Mouse (Mus musculus) embryonic fibroblast, embryonic 13.5 days (primary cell): ENCODE data around the gene Cabp4.

Experiments used
- CTCF ChIP-seq: IDR thresholded peaks from 2 replicates; pipeline ENCODE4 v1.5.1; 2011; ENCODE audit warnings: mild to moderate bottlenecking, control low read depth, low read length, moderate library complexity, borderline replicate concordance; ENCODE audit not compliant: insufficient read depth
- POLR2A ChIP-seq: IDR thresholded peaks from 2 replicates; pipeline ENCODE4 v1.6.1; 2011; ENCODE audit warnings: low read depth, mild to moderate bottlenecking, control low read depth, low read length, moderate library complexity

GRCm38 (mm10) chr19:4184976-4185975 is 41.4 kb upstream of the Cabp4 start:
- TF ChIP-seq POLR2A (no peak), CTCF (no peak)
